Mouse (Mus musculus) mouse trophoblast stem cell (cell line): ENCODE results near the gene Klf3.

Source experiments
- in situ Hi-C, 2 experiments: fragments of 300-500 bp; cut with MseI, MboI; formaldehyde crosslinking; loops; 2 replicates in 1 of 2; 3 replicates in 1 of 2; pipeline ENCODE4 v1.15.1; 2025

Gene Klf3

DNA sequence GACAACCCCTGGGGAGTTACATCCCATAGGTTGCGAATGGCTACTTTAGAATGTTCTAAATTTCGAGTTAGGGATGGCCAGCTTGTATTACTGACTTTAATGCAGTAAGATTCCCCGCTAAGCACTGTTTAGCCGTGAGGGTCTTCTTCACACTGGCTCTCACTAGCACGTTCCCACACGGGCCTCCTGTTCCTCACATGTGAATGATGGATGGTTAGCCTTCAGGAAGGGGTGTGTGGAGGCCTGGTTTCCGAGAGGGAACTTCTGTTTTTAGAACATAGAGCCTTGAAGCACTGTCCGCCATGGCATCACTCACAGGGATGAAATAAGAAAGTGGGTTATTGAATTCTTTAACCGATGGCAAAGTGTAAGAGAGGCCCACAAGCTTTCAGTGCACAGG lies 25.1 kb downstream of the Klf3 start:
- in situ Hi-C loops, result no loop called here

DNA sequence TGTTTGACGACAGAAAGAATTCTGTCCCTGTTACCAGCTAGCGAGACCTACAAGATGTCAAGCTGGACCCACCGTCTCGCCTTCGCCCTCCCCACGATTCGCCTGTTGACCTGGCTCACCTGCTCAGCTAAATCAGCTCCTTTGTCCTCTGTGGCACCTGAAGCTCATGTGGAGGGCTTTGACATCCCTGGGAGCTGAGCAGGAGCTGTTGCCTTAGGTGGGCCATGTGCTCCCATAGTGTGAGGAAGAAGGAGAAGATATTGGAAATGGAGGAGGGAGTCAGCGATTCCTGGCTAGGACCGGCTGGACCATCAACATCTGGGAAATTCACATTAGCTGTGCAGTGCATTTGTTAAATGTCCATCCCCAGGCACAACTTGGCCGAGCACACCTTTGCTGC lies 26.4 kb downstream of the Klf3 start:
- in situ Hi-C loops, result no loop called here

DNA sequence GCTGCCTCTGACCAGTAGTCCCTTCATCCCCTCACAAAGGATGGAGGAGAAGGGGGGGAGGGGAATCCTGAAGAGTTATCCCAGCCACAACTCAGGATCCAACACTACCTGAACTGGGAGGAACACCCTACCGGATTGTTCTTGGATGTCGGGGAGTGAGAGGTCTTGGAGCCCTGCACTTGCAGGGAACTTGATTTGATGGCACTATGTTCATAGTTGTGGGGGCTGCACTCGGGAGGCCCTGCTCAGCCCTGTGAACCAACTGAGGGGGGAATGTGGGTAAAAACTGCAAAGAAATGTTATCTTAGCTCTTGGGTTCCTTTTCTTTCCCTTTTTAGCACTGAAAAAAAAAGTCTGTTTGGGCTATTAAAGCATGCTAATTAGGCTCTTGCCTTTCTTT lies 27.6 kb downstream of the Klf3 start:
- in situ Hi-C loops, result no loop called here

DNA sequence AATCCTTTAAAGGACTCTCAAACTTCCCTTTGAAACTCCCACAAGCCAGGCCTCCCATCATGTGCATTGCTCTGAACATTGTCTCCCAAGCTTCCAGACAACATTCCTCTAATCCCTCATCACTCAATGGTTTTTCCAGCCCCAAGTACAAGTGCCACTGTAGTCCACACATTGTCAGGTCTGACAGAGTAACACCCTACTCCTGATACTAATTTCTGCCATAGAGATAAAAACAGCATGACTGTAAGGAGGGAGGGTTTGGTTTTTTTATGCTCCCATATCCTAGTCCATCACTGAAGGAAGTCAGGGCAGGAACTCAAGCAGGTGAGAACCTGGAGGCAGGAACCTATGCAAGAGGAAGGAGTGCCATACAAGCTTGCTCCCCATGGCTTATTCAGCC lies 30.2 kb downstream of the Klf3 start:
- in situ Hi-C loops, result no loop called here

DNA sequence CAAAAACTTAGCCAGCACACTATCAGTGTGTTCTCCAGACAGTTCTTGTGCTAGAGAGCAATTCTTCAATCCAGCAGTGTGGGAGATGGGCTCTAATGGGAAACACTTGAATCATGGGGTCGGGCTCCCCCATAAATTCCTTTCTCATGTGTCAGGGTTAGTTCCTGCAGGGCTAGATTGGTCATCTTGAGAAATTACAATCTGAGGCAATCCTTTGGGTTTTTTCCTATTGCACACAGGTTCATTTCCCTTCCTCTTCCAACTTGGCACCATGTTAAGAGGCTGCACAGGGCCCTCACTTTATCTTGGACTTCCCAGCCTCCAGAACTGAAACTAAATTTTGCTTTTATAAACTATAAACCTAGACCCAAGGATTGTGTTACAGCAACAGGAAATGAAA lies 31.0 kb downstream of the Klf3 start:
- in situ Hi-C loops, result no loop called here

DNA sequence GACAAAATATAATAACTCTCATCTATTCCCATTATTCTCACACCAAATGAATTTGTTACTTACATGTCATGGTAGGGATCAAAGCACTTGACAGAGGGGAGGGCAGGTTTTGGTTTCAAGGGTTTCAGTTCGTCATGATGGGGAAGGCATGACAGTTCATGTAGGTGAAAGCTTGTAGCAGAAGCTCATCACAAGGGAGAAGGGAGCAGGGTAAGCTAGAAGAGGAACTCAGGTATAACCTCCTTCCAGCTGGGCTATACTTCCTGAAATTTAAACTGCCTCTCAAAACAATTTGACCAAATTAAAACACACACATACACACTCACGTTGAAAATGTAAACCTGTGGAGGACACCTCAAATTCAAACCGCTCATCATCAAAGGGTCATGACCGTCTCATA lies 32.1 kb downstream of the Klf3 start:
- in situ Hi-C loops, result no loop called here

DNA sequence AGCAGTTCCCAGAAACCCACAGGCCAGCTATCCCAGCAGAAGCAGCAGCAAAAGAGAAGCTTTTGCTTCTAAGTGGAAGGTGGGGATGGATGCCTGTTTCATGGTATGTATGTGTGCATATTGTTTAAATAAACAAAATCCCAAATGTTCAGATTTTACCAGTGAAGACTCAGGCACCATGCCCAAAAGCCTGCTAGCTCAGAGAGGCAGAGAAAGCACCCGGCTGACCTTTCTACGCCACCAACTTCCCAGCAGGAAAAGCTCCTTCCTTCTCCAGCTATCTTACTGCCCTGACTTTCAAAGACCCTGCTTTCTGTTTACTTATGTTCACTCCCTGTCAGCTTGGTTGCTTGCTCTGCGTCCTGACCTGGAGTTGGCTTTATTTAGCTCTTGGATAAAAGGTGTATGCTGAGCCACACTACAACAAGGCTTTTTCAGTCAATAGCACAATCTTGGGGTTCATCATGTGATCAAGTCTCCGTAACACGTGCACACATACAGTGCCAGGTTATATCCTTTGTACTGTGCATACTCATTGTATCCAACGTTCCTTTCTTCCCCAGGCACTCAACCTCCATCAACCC lies 35.9 kb downstream of the Klf3 start:
- in situ Hi-C loops, result no loop called here

DNA sequence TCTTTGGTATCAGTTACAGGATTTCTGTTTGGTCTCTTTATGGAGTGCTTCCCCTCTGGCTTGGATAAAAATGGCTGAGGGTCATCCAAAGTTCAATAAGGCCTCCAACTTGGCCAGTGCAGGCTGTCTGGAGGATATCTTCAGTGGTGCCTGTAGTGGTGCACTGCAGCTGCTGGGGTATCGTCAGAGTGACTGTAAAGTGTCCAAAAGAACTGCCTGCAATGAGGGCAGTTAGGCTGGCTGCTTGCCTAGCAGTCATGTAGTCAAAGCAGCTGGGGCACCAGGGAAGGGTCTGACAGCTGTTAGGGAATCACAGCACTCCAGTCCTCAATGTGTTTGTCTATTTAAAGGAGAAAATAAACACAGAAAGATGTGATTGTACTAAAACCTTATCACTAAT lies 36.9 kb downstream of the Klf3 start:
- in situ Hi-C loops, result no loop called here

DNA sequence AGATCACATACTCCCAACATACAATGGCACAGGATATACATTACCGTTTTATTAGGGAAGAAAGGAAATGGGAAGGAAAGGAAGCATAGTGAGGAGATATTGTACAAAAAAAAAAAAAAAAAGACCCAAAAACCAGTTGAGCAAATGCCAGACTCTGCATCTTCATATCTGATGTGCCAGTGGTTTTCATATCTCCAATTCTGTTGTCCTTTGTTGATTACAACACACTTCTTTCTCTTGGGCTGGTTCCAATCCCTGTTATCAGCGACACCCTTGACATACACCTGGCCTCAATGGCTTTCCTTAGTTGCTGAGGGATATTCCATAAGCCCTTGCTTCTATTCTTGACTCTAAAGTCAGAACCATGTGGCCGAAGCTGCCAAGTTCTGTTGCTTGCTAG lies 41.4 kb downstream of the Klf3 start:
- in situ Hi-C loops, result no loop called here

DNA sequence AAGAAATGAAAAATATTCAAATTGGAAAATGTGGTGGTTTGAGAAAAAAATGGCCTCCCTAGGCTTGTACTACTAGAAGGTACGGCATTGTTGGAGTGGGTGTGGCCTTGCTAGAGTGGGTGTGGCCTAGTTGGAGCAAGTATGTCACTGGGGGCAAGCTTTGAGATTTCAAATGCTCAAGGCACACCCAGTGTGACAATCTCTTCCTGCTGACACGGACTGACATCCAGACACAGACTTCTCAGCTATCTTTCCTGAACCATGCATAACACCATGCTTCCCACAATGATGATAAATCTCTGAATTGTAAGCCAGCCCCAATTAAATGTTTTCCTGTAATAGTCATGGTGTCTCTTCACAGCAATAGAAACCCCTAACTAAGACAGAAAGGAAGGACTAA lies 44.1 kb downstream of the Klf3 start:
- in situ Hi-C loops, result no loop called here

DNA sequence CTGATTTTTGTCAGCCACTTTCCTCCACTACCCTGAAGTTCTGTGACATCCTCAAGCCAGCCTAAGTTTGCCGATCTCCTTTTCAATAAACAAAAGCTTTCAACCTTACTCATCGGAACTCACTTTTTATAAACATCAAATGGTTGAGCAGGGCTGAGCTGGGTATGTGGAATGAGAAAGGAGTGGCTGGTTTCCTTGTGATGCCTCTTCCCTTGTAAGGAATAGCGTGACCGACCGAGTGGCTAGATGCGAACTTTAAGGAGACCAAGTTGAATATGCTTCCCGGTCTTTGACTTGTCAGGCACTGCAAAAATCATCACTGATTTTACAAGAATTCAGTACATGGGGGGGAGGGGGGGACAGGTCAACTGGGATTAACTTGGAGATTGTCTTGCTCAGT lies 46.7 kb downstream of the Klf3 start:
- in situ Hi-C loops, result no loop called here

DNA sequence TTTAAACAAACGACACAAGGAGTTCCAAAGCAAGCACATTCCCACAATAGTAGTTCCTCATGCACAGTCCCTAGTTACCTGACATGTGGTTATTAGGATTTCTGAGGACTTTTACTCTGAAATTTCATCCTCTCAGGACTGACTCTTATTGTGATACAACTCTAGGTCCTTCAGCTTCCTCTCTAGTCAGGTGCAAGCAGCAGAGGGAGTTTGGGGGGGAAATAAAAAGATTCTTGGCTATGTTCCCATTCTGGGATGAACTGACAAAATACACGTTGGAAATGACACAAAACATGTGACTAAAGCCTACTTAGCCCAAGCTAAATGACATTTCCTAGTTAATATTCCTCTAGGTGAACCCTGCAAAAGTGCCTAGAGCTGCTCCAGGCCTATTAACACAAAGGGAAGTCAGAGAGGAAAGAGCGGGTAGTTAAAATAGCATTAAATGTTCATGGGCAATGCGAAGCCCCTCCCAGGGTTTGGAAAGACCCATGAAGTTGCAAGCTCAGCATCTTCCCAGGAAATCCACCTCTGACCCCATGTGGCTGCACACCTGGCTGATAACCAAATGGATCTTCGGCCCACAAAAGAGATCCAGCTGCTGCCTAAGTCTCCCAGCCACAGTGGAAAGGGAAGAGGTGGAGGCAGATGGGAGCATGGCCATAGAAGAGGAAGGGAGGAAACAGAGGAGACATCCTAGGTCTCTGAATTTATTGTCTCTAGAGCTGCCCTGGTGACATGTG lies 49.6 kb downstream of the Klf3 start:
- in situ Hi-C loops, result no loop called here

DNA sequence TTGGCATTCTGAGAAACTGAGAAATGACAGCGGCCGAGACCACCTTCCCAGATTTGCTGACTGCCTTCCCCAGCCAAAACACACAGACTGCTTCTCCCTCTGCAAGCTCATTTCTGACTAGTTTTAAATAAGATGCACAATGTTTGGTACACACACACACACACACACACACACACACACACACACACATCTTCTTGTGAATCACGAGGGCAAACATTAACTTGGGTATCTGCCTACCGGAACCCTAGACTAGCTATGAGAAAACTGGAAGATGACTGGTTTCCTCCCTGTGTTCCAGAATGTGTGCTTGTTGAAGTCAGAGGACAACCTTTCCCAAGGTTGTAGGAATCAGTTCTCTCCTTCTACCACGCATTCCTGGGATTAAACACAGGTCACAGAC lies 50.2 kb downstream of the Klf3 start:
- in situ Hi-C loops, result no loop called here

DNA sequence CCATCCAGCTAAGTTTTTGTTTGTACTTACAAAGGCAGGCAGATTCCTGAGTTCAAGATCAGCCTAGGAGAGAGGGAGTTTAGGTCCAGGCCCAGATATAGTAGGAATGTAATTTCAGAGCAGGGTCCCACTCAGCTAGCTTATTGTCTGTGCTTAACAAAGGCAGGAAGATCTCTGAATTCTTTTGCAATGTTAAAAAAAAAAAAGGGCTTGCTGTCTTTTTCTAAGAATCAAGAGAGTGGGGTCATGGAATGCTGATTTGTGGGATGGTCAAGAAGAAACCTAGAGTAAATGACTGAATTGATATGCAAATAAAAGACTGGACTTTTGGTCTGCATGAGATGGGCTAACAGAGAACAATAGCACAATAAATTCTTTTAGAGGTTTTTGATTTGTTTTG lies 52.0 kb downstream of the Klf3 start:
- in situ Hi-C loops, result no loop called here

DNA sequence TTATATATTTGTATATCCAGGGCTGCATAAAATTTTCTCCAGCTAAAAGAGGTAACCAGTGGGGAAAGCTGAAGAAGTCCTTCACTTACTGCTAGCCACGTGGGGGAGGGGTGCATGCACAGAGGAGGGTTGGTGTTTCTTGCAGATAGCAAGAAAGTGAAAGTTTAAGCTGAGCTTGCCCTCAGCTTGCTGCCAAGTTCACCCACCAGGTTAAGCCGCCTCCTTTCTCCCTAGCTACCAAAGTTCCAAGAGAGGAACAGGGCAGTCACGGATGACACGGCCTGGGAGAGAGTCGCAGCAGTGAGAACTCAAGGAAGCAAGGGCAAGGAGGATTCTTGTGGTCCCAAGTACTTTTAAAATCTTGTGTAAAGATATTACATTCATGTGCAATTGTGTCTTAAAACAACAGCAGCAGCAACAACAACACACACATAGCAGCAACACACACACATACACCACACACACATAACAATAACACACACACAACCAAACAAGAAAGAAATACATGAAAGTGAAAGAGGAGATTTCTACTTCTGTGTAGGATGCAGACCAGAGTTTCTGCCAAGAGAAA lies 57.8 kb downstream of the Klf3 start:
- in situ Hi-C loops, result loop anchor here (10.0 kb wide), 1 partner anchor 476 kb away; no protein-coding TSS in a partner anchor

DNA sequence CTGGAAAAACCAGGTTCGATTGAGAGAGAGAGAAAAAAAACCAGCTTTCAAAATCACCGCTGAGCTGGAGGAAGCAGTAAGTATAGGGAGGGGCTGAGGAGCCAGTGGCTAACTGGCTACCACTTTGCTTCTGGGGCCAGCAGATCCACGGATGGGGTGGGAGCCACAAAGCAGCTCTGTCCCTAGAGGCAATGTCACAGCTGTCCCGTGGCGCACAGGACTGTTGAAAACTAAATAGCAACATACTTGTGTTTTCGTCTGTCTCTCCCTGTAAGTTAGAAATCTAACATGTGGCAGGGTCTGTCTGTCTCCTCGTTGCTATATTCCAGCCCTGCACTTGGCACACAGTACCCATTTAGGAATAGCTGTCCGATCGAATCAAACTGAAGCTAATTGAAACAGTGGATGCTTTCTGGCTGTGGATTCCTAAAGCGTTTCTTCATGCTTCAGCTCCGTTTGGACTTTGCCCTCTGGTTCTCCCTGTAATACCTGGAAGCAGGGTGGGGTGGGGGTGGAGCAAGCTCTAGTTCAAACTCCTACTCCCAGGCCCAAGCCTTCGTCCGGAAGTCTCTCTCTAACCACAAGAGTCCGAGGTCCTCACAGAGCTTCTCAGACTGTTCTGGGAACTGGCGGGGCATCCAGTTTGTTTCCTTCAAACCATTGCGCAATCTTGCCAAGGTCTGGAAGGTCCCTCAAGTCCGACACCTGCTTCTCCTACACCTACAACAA lies 58.4 kb downstream of the Klf3 start:
- in situ Hi-C loops, result loop anchor here (10.0 kb wide), 1 partner anchor 477 kb away; no protein-coding TSS in a partner anchor

DNA sequence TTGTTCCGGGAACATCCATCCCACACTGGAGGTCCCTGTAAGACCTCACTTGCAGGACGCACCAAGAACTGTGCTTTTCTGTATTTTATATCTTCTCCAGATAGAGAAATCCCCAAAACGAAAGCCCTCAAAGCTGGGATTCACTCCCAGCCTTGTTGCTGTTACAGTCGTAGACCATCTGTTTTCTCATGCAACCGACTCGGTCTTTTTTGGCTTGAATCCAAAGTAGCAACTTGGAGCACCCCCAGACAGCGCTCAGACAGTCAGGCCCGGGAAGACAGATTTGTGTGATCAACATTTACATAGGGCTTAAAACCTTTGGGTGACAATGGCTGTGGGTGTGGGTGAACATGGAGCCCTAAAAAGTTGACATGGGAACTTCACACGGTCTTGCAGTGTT lies 59.1 kb downstream of the Klf3 start:
- in situ Hi-C loops, result loop anchor here (10.0 kb wide), 1 partner anchor 477 kb away; no protein-coding TSS in a partner anchor

DNA sequence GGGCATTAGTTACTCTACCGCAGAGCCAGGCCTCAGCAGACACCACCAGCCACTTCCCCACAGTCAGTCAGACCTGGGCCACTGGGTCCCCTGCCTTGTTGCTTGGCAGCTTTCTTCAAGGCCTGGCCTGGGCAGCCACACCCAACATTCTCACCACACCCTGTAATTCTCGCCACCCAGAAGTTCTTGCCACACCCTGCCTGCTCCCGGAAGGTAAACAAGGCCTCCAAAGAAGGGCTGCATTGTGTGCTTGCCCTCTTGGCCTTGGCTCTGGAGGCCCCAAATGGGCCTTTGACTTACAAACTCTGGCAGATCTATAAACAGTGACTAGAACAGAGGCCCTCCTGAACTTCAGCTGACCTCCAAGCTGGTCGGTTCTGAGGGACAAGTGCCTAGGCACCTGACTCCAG lies 61.5 kb downstream of the Klf3 start:
- in situ Hi-C loops, result loop anchor here (10.0 kb wide), 1 partner anchor 480 kb away; no protein-coding TSS in a partner anchor

DNA sequence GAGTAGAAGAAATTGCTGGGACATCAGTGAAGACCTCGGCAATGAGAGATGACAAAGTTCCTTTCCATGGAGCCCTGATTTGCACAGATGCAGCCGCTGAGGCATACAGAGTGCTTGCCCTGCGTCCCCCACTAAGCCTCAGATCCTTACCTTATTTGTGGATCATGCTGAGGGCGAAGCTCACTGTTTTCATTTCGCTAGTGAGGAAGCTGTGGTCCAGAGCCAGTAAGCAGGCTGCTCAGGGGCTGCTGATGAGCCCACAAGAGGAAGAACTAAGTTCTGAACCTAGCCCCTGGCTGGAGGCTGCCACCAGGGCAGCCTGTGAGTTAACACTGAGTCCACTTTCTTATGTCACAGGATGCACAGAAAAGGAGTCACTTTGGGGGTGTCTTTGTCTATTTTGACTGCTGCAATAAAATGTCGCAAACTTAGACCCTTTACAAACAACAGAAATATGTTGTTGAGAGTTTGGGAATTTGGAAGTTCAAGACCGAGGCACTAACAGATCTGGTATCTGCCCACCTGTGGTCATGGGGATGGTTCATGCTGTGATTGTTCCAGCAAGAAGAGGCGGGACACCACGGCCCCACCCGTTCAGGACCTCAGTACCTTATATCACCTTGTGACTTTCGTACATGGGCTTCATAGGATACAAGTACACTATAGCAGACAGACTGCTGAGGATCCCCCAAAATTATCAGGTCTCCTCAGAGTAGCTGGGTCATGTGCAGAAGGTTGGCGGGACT lies 62.2 kb downstream of the Klf3 start:
- in situ Hi-C loops, result loop anchor here (10.0 kb wide), 1 partner anchor 481 kb away; no protein-coding TSS in a partner anchor

DNA sequence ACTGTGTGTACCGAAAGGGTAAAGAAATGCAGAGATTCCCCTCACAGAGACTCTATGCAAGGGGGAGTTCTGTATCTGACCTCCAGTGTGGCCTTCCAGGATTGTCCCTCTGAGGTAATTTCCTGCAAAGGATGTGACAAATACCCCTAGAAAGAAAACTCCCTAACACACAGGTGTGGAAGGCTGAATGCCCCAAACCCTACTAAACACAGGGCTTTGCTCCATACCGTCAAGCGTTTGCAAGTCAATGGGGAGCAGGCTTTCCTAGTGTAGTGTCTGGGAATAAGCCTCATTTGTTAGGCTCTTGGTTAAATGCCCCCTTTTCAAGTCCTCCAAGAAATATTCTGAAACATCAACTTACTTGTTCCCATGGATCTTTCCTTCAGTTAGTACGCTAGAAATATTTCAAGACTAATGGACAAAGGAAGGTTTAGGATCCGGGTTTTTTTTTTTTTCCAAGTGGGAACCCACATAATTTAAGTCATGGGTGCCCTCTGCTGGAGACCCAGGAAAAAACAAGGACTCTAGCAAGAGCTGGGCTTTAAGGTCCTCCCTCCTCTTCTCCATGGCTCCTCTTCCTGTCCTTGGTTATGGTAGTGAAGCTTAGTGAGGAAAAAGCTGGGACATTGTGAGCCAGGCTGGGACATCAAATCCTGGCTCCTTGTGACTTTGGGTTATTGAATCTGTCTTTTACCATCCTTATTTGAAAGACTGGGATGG lies 63.3 kb downstream of the Klf3 start:
- in situ Hi-C loops, result loop anchor here (10.0 kb wide), 1 partner anchor 482 kb away; no protein-coding TSS in a partner anchor

DNA sequence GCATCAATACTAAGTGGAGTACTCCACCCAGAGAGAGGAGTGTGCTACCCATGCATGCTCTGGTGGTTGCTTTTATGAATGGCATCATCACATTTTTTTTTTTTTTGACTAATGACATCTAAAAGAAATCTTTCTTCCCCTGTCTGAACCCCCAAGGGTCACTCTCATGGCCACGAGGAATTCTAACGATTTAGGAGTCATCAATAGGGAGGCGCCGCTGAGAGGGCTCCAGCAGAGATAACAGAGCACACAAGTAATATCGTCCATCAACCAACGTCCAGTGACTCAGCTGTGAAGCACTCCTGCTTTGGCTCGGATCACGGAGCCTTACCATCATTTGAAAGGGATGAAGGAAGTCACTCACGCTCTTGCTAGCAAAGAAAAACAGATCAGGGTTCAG lies 63.9 kb downstream of the Klf3 start:
- in situ Hi-C loops, result loop anchor here (10.0 kb wide), 1 partner anchor 482 kb away; no protein-coding TSS in a partner anchor
